Mouse (Mus musculus) thymus, adult 2 months (tissue): ENCODE data around the gene Wdr18. TPM values are rescaled to one million over a fixed set of nuclear protein-coding genes. Genes with fewer than 3 reads are reported as not detected.

Experiments used
- DNase-seq: peaks from one replicate; pipeline ENCODE4 v3.0.0; 2021
- H3K27ac ChIP-seq: fragments of 200-500 bp; 2 replicates; pipeline ENCODE4 v1.5.1; 2012; ENCODE audit warnings: low read length, control low read depth; ENCODE audit not compliant: control insufficient read depth, insufficient read depth
- H3K27me3 ChIP-seq: fragments of 200-500 bp; 2 replicates; pipeline ENCODE4 v1.6.1; 2012; ENCODE audit warnings: mild to moderate bottlenecking, low read length, moderate library complexity, mixed read lengths; ENCODE audit not compliant: control insufficient read depth, insufficient read depth
- H3K36me3 ChIP-seq: fragments of 200-500 bp; 2 replicates; pipeline ENCODE4 v1.6.1; 2012; ENCODE audit warnings: mild to moderate bottlenecking, low read length, moderate library complexity; ENCODE audit not compliant: control insufficient read depth, insufficient read depth
- H3K4me1 ChIP-seq: fragments of 200-500 bp; replicated peaks from 2 replicates; pipeline ENCODE4 v1.6.1; 2012; ENCODE audit warnings: low read length; ENCODE audit not compliant: control insufficient read depth, insufficient read depth
- H3K4me3 ChIP-seq: fragments of 200-500 bp; 2 replicates; pipeline ENCODE4 v1.5.1; 2012; ENCODE audit warnings: mild to moderate bottlenecking, low read length, control low read depth, moderate library complexity; ENCODE audit not compliant: control insufficient read depth, insufficient read depth
- CTCF ChIP-seq: fragments of 200-500 bp; IDR thresholded peaks from 2 replicates; pipeline ENCODE4 v1.5.1; 2012; ENCODE audit warnings: mild to moderate bottlenecking, control low read depth, low read length, moderate library complexity, borderline replicate concordance; ENCODE audit not compliant: control insufficient read depth, poor library complexity, insufficient read depth; ENCODE audit errors: extremely low read depth
- POLR2A ChIP-seq: fragments of 200-500 bp; IDR thresholded peaks from 2 replicates; pipeline ENCODE4 v1.6.1; 2012; ENCODE audit warnings: mild to moderate bottlenecking, low read length, control low read depth, moderate library complexity; ENCODE audit not compliant: control insufficient read depth, poor library complexity, insufficient read depth; ENCODE audit errors: extremely low read depth
- WGBS: fragments of 180-500 bp; shearing (Covaris S2); methylation state at CpG from one replicate; pipeline ENCODE4 v1.1.7; 2018; 5-methylcytosine and 5-hydroxymethylcytosine counted together
- polyA plus RNA-seq: library from polyadenylated mRNA; depleted of rRNA; stranded (reverse); fragments of >200 nt; gene quantifications from 2 replicates; pipeline ENCODE4 v1.2.3, GENCODE M21; 2012; rRNA removed

Gene Wdr18
- polyA plus RNA-seq = 68.1 and 74.5 TPM in 2 replicates

DNA sequence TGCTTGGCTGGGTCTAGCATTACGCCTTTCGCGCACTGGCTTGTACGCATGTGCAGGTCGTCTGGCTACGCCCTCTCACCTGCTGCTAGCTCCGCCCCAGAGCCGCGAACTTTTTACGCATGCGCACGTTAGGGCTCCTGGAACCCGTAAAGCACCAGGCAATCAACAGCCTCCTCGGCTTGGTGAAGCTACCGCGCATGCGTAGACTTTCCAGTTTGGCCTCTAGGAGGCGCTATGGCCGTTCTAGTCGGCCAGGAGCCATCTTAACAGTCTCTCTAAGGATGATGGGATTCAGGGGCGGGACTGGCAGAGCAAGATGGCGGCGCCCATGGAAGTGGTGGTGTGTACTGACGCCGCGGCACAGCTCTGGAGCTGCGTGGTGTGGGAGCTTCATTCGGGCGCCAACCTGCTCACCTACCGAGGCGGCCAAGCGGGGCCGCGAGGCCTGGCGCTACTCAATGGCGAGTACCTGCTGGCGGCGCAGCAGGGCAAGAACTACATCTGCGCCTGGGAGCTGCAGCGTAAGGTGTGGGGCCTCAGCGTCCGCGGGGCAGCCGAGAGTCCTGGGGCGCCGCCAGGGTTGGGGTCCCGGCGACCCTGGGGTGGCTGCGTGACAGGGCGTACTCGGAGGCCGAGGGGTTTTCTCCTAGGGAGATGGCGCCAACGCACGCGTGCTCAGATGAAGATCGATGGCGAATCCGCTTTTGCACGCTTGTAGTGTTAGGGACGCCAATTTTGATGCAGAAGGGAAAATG is at the start of gene Wdr18:
Gene Wdr18, plus strand, starts transcription at position 306 of the 755 bp plus-strand sequence.
- under 1% methylated on average over 61 of the region's 61 CpGs for WGBS
- no peaks in the 10 kb centered on the region for H3K27me3 ChIP-seq
- H3K36me3 ChIP-seq = no peaks in the 10 kb centered on the region; the same call in 1 of the 2 replicates
- H3K4me1 ChIP-seq = peaks cover 8% of the 10 kb centered on the region
- H3K4me3 ChIP-seq = peak within 1 kb of the TSS; percentile 74
- peak; percentile 99 for DNase-seq
- peak; percentile 58 for TF ChIP-seq POLR2A
- TF ChIP-seq CTCF = peak; percentile 95
- no peak within 1 kb of the TSS for H3K27ac ChIP-seq

GRCm38 (mm10) chr10:79910556-79910955 is 49.4 kb upstream of the Wdr18 start, which contains the start of gene Gm26602:
Gm26602 (plus strand) TSS chr10:79910856.
- Histone ChIP-seq H3K27me3 (no peaks in the 10 kb centered on the region), H3K4me1 (peaks cover 23% of the 10 kb centered on the region), H3K4me3 (no peak within 1 kb of the TSS), H3K36me3 (no peaks in the 10 kb centered on the region), H3K27ac (no peak within 1 kb of the TSS; the same call in 1 of the 2 replicates)
- TF ChIP-seq POLR2A (no peak), CTCF (no peak)
- WGBS = over 99% methylated on average over 4 of the region's 4 CpGs
- DNase-seq = no peak

DNA sequence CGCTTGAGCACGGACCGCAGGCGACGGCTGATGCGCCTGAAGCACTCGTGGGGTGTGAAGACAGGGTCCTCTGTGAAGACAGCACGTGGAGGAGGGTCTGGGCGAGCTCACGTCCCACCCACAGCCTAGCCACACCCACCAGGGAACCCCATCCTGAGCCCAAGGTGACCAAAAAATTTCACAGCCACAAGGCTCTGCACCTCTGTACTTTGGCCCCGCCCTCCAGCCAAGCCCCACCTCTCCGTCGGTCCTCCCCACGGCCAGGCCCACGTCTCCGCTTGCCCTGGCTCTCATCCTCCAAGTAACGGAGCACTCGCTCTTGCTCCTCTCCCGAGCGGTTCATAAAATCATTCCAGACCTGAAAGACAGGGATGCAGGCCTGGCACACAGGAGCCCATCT is 47.5 kb upstream of the Wdr18 start:
- TF ChIP-seq POLR2A (no peak), CTCF (no peak)
- Histone ChIP-seq H3K4me3 (no peak overlapping the region), H3K27me3 (no peaks in the 10 kb centered on the region), H3K36me3 (no peaks in the 10 kb centered on the region), H3K27ac (no peak overlapping the region), H3K4me1 (peaks cover 35% of the 10 kb centered on the region)
- DNase-seq = no peak
- WGBS = 96% methylated on average over 20 of the region's 20 CpGs

- H3K36me3 ChIP-seq = no peaks in the 10 kb centered on the region
- no peak overlapping the region for H3K4me3 ChIP-seq
- WGBS = 44% methylated on average over 11 of the region's 11 CpGs
- no peak overlapping the region for H3K27ac ChIP-seq
- TF ChIP-seq CTCF = no peak
- no peak for TF ChIP-seq POLR2A
- H3K27me3 ChIP-seq = no peaks in the 10 kb centered on the region
- no peak for DNase-seq
- peaks cover 36% of the 10 kb centered on the region for H3K4me1 ChIP-seq
These were observed 45.6 kb upstream of the Wdr18 start for GRCm38 (mm10) chr10:79914131-79914947.

GRCm38 (mm10) chr10:79914948-79915596 is 44.9 kb upstream of the Wdr18 start:
- WGBS = 65% methylated on average over 7 of the region's 7 CpGs
- DNase-seq = no peak
- Histone ChIP-seq H3K27ac (no peak overlapping the region), H3K27me3 (no peaks in the 10 kb centered on the region; the same call in 1 of the 2 replicates), H3K4me3 (no peak overlapping the region), H3K36me3 (no peaks in the 10 kb centered on the region), H3K4me1 (peaks cover 28% of the 10 kb centered on the region)
- no peak for TF ChIP-seq POLR2A
- TF ChIP-seq CTCF = no peak

- TF ChIP-seq CTCF (no peak), POLR2A (no peak)
- H3K4me3 ChIP-seq = peak overlapping the region; percentile 97
- no peak overlapping the region for H3K27ac ChIP-seq
- peaks cover 36% of the 10 kb centered on the region for H3K4me1 ChIP-seq
- WGBS = 35% methylated on average over 8 of the region's 8 CpGs
- no peak for DNase-seq
- H3K27me3 ChIP-seq = no peaks in the 10 kb centered on the region; the same call in 1 of the 2 replicates
- no peaks in the 10 kb centered on the region for H3K36me3 ChIP-seq
These were observed 43.9 kb upstream of the Wdr18 start for GRCm38 (mm10) chr10:79916081-79916480.
